Mouse (Mus musculus) stomach, embryonic 14.5 days (tissue): ENCODE data around the gene Psmd5. TPM values are rescaled to one million over a fixed set of nuclear protein-coding genes. Genes with fewer than 3 reads are reported as not detected.
A peak's percentile ranks its signal among the peaks of the same experiment; 100 is the strongest.

ENCODE experiments used
- ATAC-seq: fragments of 200-750 bp; cut with Nextera tagmentation; 2 replicates; pipeline ENCODE4 v1.8.0; 2017; ENCODE audit warnings: low read depth, moderate TSS enrichment; ENCODE audit not compliant: insufficient number of reproducible peaks, insufficient read depth, low FRiP score
- H3K27ac ChIP-seq: fragments of 300-500 bp; sonication (generic); 2 replicates; pipeline ENCODE4 v1.5.1; 2014; ENCODE audit warnings: mild to moderate bottlenecking, low read length, moderate library complexity, mixed read lengths
- H3K27me3 ChIP-seq: fragments of 300-500 bp; sonication (generic); 2 replicates; pipeline ENCODE4 v1.6.1; 2014; ENCODE audit warnings: low read length, control low read depth, mixed read lengths; ENCODE audit not compliant: control insufficient read depth, insufficient read depth
- H3K36me3 ChIP-seq: fragments of 300-500 bp; sonication (generic); 2 replicates; pipeline ENCODE4 v1.6.1; 2014; ENCODE audit warnings: mild to moderate bottlenecking, control low read depth, low read length, moderate library complexity, mixed read lengths; ENCODE audit not compliant: control insufficient read depth, insufficient read depth
- H3K4me1 ChIP-seq: fragments of 300-500 bp; sonication (generic); 2 replicates; pipeline ENCODE4 v1.6.1; 2014; ENCODE audit warnings: low read length, control low read depth, mixed read lengths; ENCODE audit not compliant: control insufficient read depth, insufficient read depth
- H3K4me2 ChIP-seq: fragments of 300-500 bp; sonication (generic); replicated peaks from 2 replicates; pipeline ENCODE4 v1.6.1; 2014; ENCODE audit warnings: low read depth, low read length, control low read depth
- H3K4me3 ChIP-seq: fragments of 300-500 bp; sonication (generic); 2 replicates; pipeline ENCODE4 v1.5.1; 2014; ENCODE audit warnings: low read depth, low read length, control low read depth
- H3K9ac ChIP-seq: fragments of 300-500 bp; sonication (generic); replicated peaks from 2 replicates; pipeline ENCODE4 v1.6.1; 2014; ENCODE audit warnings: low read depth, mild to moderate bottlenecking, control low read depth, low read length, moderate library complexity, mixed read lengths
- H3K9me3 ChIP-seq: fragments of 300-500 bp; sonication (generic); 2 replicates; pipeline ENCODE4 v1.6.1; 2016; ENCODE audit warnings: low read depth, low read length, control low read depth; ENCODE audit not compliant: control insufficient read depth
- WGBS: fragments of 180-500 bp; shearing (Covaris S2); extraction: QIAGEN DNeasy Blood & Tissue Kit; methylation state at CpG from one replicate; pipeline ENCODE4 v1.1.7; 2014; 5-methylcytosine and 5-hydroxymethylcytosine counted together
- polyA plus RNA-seq: library from polyadenylated mRNA; unstranded; fragments of >200 nt; fragmentation: Nextera tagmentation; extraction: Ambion mirVana; gene quantifications from 2 replicates; pipeline ENCODE4 v1.2.1, GENCODE M21; 2014

Gene Psmd5
- polyA plus RNA-seq, 1 experiment from 2014 or later: 99.2 TPM

GRCm38 (mm10) chr2:34911871-34912270, 37.1 kb upstream of the Psmd5 start:
- no peak overlapping the region for H3K4me2 ChIP-seq
- H3K9me3 ChIP-seq: no peaks in the 10 kb centered on the region
- H3K9ac ChIP-seq: no peak overlapping the region
- no peaks in the 10 kb centered on the region for H3K27me3 ChIP-seq
- no peak overlapping the region for H3K4me3 ChIP-seq
- H3K4me1 ChIP-seq: no peaks in the 10 kb centered on the region; the same call in 1 of the 2 replicates
- no peaks in the 10 kb centered on the region for H3K36me3 ChIP-seq
- WGBS: 87% methylated on average over 5 of the region's 5 CpGs
- no peak overlapping the region for H3K27ac ChIP-seq
- no peak for ATAC-seq

- H3K27ac ChIP-seq: no peak overlapping the region
Measured at GRCm38 (mm10) chr2:34909719-34910118, 35.0 kb upstream of the Psmd5 start.

GRCm38 (mm10) chr2:34906861-34907604, 32.3 kb upstream of the Psmd5 start:
- no peaks in the 10 kb centered on the region; the same call in 1 of the 2 replicates for H3K36me3 ChIP-seq
- H3K4me1 ChIP-seq: 0 out of 2 replicates have a peak, but pooled peaks cover 3% of the 10 kb centered on the region
- no peaks in the 10 kb centered on the region for H3K27me3 ChIP-seq
- 49% methylated on average over 12 of the region's 12 CpGs for WGBS
- no peak overlapping the region for H3K4me2 ChIP-seq
- no peak overlapping the region for H3K27ac ChIP-seq
- no peak overlapping the region for H3K4me3 ChIP-seq
- H3K9ac ChIP-seq: no peak overlapping the region
- no peak for ATAC-seq
- no peaks in the 10 kb centered on the region for H3K9me3 ChIP-seq

More at GRCm38 (mm10) chr2:34909719-34910118, 35.0 kb upstream of the Psmd5 start:
- Histone ChIP-seq H3K4me1 (peaks cover 3% of the 10 kb centered on the region; the same call in 1 of the 2 replicates), H3K9me3 (no peaks in the 10 kb centered on the region), H3K36me3 (no peaks in the 10 kb centered on the region), H3K27me3 (no peaks in the 10 kb centered on the region), H3K4me2 (no peak overlapping the region), H3K4me3 (no peak overlapping the region), H3K9ac (no peak overlapping the region)
- 92% methylated on average over 4 of the region's 4 CpGs for WGBS
- no peak for ATAC-seq

- no peak overlapping the region for H3K4me3 ChIP-seq
- no peak overlapping the region for H3K9ac ChIP-seq
- 54% methylated on average over 6 of the region's 6 CpGs for WGBS
- H3K4me2 ChIP-seq: no peak overlapping the region
- H3K9me3 ChIP-seq: no peaks in the 10 kb centered on the region
- no peak for ATAC-seq
- no peak overlapping the region for H3K27ac ChIP-seq
- H3K4me1 ChIP-seq: 0 out of 2 replicates have a peak, but pooled peaks cover 3% of the 10 kb centered on the region
- H3K36me3 ChIP-seq: no peaks in the 10 kb centered on the region; the same call in 1 of the 2 replicates
- H3K27me3 ChIP-seq: no peaks in the 10 kb centered on the region
Measured at GRCm38 (mm10) chr2:34906426-34906825, 31.7 kb upstream of the Psmd5 start.

DNA sequence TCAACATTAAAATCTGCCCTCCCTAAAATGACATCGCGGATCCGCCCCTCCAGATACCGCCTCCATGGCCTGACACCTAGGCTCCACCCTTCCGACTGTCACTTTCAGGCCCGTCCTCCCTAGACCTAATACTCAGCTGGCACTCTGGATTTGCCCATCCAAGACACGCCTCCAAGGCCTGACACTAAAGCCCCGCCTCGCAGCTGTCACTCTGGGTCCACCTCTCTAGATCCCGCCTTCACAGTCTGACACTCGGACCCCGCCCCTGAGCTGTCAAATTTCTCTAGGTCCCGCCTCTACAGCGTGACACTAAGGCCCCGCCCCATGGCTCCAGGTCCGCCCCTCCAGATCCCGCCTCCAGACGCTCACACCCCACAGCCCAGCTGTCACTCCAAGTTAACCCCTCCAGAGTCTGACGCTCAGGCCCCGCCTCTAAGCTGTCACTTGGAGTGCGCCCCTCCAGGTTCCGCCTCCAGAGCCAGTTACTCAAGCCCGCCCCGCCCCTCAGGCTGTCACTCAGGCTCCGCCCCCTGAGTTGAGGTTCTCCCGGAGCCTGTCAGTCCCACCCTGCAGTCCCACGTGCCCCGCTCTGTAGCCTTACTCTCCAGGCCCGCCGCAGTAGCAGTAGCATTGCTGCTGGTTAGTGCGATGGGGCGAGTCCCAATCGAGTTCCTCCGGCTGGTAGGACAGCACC, 30.2 kb upstream of the Psmd5 start:
- Histone ChIP-seq H3K4me1 (0 out of 2 replicates have a peak, but pooled peaks cover 3% of the 10 kb centered on the region), H3K27me3 (no peaks in the 10 kb centered on the region), H3K4me3 (peak overlapping the region; percentile 30), H3K4me2 (peak overlapping the region; percentile 56), H3K9ac (no peak overlapping the region), H3K27ac (0 out of 2 replicates have a peak overlapping the region, but pooled peaks have one; percentile 58), H3K9me3 (no peaks in the 10 kb centered on the region), H3K36me3 (no peaks in the 10 kb centered on the region; the same call in 1 of the 2 replicates)
- ATAC-seq: peak; percentile 98
- WGBS: under 1% methylated on average over 34 of the region's 34 CpGs

- H3K4me3 ChIP-seq: no peak overlapping the region
- 0 out of 2 replicates have a peak, but pooled peaks cover 3% of the 10 kb centered on the region for H3K4me1 ChIP-seq
- H3K27me3 ChIP-seq: no peaks in the 10 kb centered on the region
- no peaks in the 10 kb centered on the region; the same call in 1 of the 2 replicates for H3K36me3 ChIP-seq
- no peak overlapping the region for H3K9ac ChIP-seq
- no peaks in the 10 kb centered on the region for H3K9me3 ChIP-seq
- no peak for ATAC-seq
- H3K4me2 ChIP-seq: no peak overlapping the region
- no peak overlapping the region for H3K27ac ChIP-seq
- WGBS: 67% methylated on average over 4 of the region's 4 CpGs
Measured at GRCm38 (mm10) chr2:34903652-34904405, 29.1 kb upstream of the Psmd5 start.

DNA sequence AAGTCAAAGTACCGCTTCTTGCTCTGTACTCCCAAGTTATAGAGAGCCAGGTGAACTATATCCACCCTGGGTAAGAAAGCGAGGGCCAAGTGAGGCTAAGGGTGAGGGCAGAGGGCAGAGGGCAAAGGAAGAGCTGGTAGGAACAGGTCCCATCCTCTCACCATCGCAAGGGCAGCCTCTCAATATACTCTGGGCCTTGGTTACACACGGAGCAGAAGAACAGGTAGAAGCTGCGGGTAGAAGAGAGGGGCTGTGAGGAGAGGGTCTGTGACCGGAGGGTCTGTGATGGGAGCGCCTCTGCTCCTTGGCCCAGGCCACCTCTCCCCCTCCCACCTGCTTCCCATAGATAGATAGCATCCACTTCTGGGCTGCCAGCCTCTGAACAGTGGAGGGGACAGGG, 28.4 kb upstream of the Psmd5 start:
- ATAC-seq: no peak
- WGBS: 90% methylated on average over 7 of the region's 7 CpGs
- no peak overlapping the region for H3K27ac ChIP-seq

DNA sequence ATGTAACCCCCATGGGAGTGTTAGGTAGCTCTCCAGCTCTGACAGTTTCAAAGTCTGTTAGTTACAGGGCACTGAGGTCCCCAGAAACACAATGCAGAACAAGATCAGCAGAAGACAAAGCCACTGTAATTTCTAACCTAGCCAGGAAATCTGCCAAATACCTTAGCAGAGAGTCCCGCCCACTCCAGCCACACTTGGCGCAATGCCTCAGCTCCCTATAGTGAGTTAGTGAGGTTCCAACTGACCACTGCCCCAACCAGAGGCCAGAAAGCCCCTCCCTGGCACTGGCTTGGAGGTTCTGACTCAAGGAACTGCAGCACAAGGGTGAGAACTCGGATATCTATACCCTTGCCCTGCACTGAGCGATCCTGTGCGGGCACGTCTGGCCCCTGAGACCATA, 28.0 kb upstream of the Psmd5 start:
- H3K27me3 ChIP-seq: no peaks in the 10 kb centered on the region
- no peak overlapping the region for H3K9ac ChIP-seq
- H3K4me1 ChIP-seq: 0 out of 2 replicates have a peak, but pooled peaks cover 3% of the 10 kb centered on the region
- no peak overlapping the region for H3K27ac ChIP-seq
- H3K4me3 ChIP-seq: no peak overlapping the region
- no peak for ATAC-seq
- WGBS: 88% methylated on average over 6 of the region's 6 CpGs
- H3K4me2 ChIP-seq: no peak overlapping the region
- no peaks in the 10 kb centered on the region; the same call in 1 of the 2 replicates for H3K36me3 ChIP-seq
- no peaks in the 10 kb centered on the region for H3K9me3 ChIP-seq

More for the DNA sequence above, 28.4 kb upstream of the Psmd5 start:
- H3K36me3 ChIP-seq: no peaks in the 10 kb centered on the region; the same call in 1 of the 2 replicates
- H3K4me2 ChIP-seq: no peak overlapping the region
- no peak overlapping the region for H3K4me3 ChIP-seq
- H3K4me1 ChIP-seq: 0 out of 2 replicates have a peak, but pooled peaks cover 3% of the 10 kb centered on the region
- H3K9me3 ChIP-seq: no peaks in the 10 kb centered on the region
- no peaks in the 10 kb centered on the region for H3K27me3 ChIP-seq
- H3K9ac ChIP-seq: no peak overlapping the region
